Mouse (Mus musculus) megakaryocyte, embryonic 14.5 days (primary cell): Measurements from ENCODE around the gene Klf3.

Experiments
- FLI1 ChIP-seq: IDR thresholded peaks from 2 replicates; pipeline ENCODE4 v1.6.1; 2012; ENCODE audit warnings: low read length, inconsistent platforms, mixed read lengths
- GATA1 ChIP-seq: IDR thresholded peaks from 3 replicates; pipeline ENCODE4 v1.6.1; 2012; ENCODE audit warnings: mixed read lengths, low read length, inconsistent platforms, borderline replicate concordance

- TF ChIP-seq GATA1: no peak
- no peak for TF ChIP-seq FLI1
These were observed 74.8 kb downstream of the Klf3 start for GRCm38 (mm10) chr5:64878027-64878425.
